Mouse (Mus musculus): ENCODE data around the gene Acot4. TPM values are rescaled to one million over a fixed set of nuclear protein-coding genes. Genes with fewer than 3 reads are reported as not detected.
A peak's percentile ranks its signal among the peaks of the same experiment; 100 is the strongest.
"Not testable (repeated sequence)": the region's sequence is repeated elsewhere in the genome, so short reads cannot be mapped to it uniquely, and the experiment has no call there.

The Acot4 gene
- polyA plus RNA-seq, 1 experiment: 0.66 TPM

- Histone ChIP-seq H3K27ac (ENCODE audit: control insufficient read depth, insufficient read depth, low read length) (no peak overlapping the region), H3K4me1 (replicated peaks; ENCODE audit: control insufficient read depth, insufficient read depth, low read length) (no peaks in the 10 kb centered on the region), H3K4me3 (ENCODE audit: control insufficient read depth, insufficient read depth, low read length) (no peak overlapping the region), H3K36me3 (ENCODE audit: control insufficient read depth, insufficient read depth, low read length) (no peaks in the 10 kb centered on the region), H3K27me3 (ENCODE audit: control insufficient read depth, insufficient read depth, low read length) (no peaks in the 10 kb centered on the region)
- no peak for DNase-seq
- WGBS: 79% methylated on average over 1 of the region's 1 CpGs
- no peak for TF ChIP-seq POLR2A (IDR thresholded peaks at IDR 0.05; ENCODE audit: control insufficient read depth, extremely low read depth, insufficient read depth, low read length, poor library complexity)
- TF ChIP-seq CTCF (IDR thresholded peaks at IDR 0.05; ENCODE audit: borderline replicate concordance, control insufficient read depth, extremely low read depth, insufficient read depth, low read length, poor library complexity): no peak
These were observed 34.3 kb upstream of the Acot4 start for GRCm38 (mm10) chr12:84003866-84004265.

GRCm38 (mm10) chr12:84008251-84008650 lies 29.9 kb upstream of the Acot4 start:
- no peaks in the 10 kb centered on the region for H3K36me3 ChIP-seq (ENCODE audit: control insufficient read depth, insufficient read depth, low read length)
- no peak for DNase-seq
- H3K4me3 ChIP-seq (ENCODE audit: control insufficient read depth, insufficient read depth, low read length): no peak overlapping the region
- peaks cover 2% of the 10 kb centered on the region; the same call in 1 of the 2 replicates for H3K4me1 ChIP-seq (replicated peaks; ENCODE audit: control insufficient read depth, insufficient read depth, low read length)
- H3K27ac ChIP-seq (ENCODE audit: control insufficient read depth, insufficient read depth, low read length): no peak overlapping the region
- no peak for TF ChIP-seq CTCF (IDR thresholded peaks at IDR 0.05; ENCODE audit: borderline replicate concordance, control insufficient read depth, extremely low read depth, insufficient read depth, low read length, poor library complexity)
- no peak for TF ChIP-seq POLR2A (IDR thresholded peaks at IDR 0.05; ENCODE audit: control insufficient read depth, extremely low read depth, insufficient read depth, low read length, poor library complexity)
- WGBS: 90% methylated on average over 12 of the region's 12 CpGs
- no peaks in the 10 kb centered on the region for H3K27me3 ChIP-seq (ENCODE audit: control insufficient read depth, insufficient read depth, low read length)

DNA sequence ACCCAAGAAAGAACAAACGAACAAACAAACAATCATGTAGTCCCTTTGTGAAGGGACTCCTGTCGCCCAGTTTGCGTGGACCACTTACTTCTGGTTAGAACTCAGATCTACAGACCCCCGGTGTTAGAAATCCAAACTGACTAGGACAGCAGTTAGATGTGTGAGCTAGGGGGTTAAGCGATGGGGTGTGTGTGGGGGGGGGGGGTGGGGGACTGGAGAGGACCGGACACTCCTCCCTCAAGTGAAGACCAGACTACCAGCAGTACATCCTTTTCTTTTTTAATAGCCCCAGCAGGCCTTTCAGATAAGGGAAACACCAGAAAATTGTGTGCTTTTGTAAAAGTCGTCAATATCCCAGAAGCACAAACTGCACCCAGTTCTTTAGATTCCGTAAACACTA lies 29.4 kb upstream of the Acot4 start:
- TF ChIP-seq POLR2A (IDR thresholded peaks at IDR 0.05; ENCODE audit: control insufficient read depth, extremely low read depth, insufficient read depth, low read length, poor library complexity) (no peak), CTCF (IDR thresholded peaks at IDR 0.05; ENCODE audit: borderline replicate concordance, control insufficient read depth, extremely low read depth, insufficient read depth, low read length, poor library complexity) (no peak)
- Histone ChIP-seq H3K36me3 (ENCODE audit: control insufficient read depth, insufficient read depth, low read length) (no peaks in the 10 kb centered on the region), H3K4me3 (ENCODE audit: control insufficient read depth, insufficient read depth, low read length) (no peak overlapping the region), H3K4me1 (replicated peaks; ENCODE audit: control insufficient read depth, insufficient read depth, low read length) (peaks cover 2% of the 10 kb centered on the region; the same call in 1 of the 2 replicates), H3K27me3 (ENCODE audit: control insufficient read depth, insufficient read depth, low read length) (no peaks in the 10 kb centered on the region), H3K27ac (ENCODE audit: control insufficient read depth, insufficient read depth, low read length) (no peak overlapping the region)
- 72% methylated on average over 8 of the region's 8 CpGs for WGBS
- DNase-seq: no peak

GRCm38 (mm10) chr12:84009171-84009965 lies 28.8 kb upstream of the Acot4 start, which contains the start of gene Acot1:
Gene Acot1, plus strand, starts transcription at chr12:84009490.
- not testable (repeated sequence) for H3K27me3 ChIP-seq (ENCODE audit: control insufficient read depth, insufficient read depth, low read length); H3K4me1 ChIP-seq (replicated peaks; ENCODE audit: control insufficient read depth, insufficient read depth, low read length); H3K36me3 ChIP-seq (ENCODE audit: control insufficient read depth, insufficient read depth, low read length); H3K27ac ChIP-seq (ENCODE audit: control insufficient read depth, insufficient read depth, low read length)
- 3% methylated on average over 60 of the region's 70 CpGs for WGBS
- peak; percentile 37 for DNase-seq
- peak within 1 kb of the TSS; percentile 51 for H3K4me3 ChIP-seq (ENCODE audit: control insufficient read depth, insufficient read depth, low read length)

- Histone ChIP-seq H3K27me3 (ENCODE audit: control insufficient read depth, insufficient read depth, low read length) (no peaks in the 10 kb centered on the region), H3K36me3 (ENCODE audit: control insufficient read depth, insufficient read depth, low read length) (no peaks in the 10 kb centered on the region), H3K27ac (ENCODE audit: control insufficient read depth, insufficient read depth, low read length) (no peak overlapping the region), H3K4me3 (ENCODE audit: control insufficient read depth, insufficient read depth, low read length) (no peak overlapping the region), H3K4me1 (replicated peaks; ENCODE audit: control insufficient read depth, insufficient read depth, low read length) (peaks cover 2% of the 10 kb centered on the region; the same call in 1 of the 2 replicates)
- WGBS: 90% methylated on average over 3 of the region's 3 CpGs
- TF ChIP-seq CTCF (IDR thresholded peaks at IDR 0.05; ENCODE audit: borderline replicate concordance, control insufficient read depth, extremely low read depth, insufficient read depth, low read length, poor library complexity): no peak
- TF ChIP-seq POLR2A (IDR thresholded peaks at IDR 0.05; ENCODE audit: control insufficient read depth, extremely low read depth, insufficient read depth, low read length, poor library complexity): no peak
- DNase-seq: no peak
These were observed 28.0 kb upstream of the Acot4 start for GRCm38 (mm10) chr12:84010201-84010600.

- no peak for DNase-seq
- H3K27me3 ChIP-seq (ENCODE audit: control insufficient read depth, insufficient read depth, low read length): no peaks in the 10 kb centered on the region
- 77% methylated on average over 12 of the region's 12 CpGs for WGBS
These were observed 26.7 kb upstream of the Acot4 start for GRCm38 (mm10) chr12:84011251-84012040.

More at GRCm38 (mm10) chr12:84011251-84012040, 26.7 kb upstream of the Acot4 start:
- Histone ChIP-seq H3K4me3 (ENCODE audit: control insufficient read depth, insufficient read depth, low read length) (no peak overlapping the region), H3K27ac (ENCODE audit: control insufficient read depth, insufficient read depth, low read length) (no peak overlapping the region), H3K4me1 (replicated peaks; ENCODE audit: control insufficient read depth, insufficient read depth, low read length) (peaks cover 2% of the 10 kb centered on the region; the same call in 1 of the 2 replicates), H3K36me3 (ENCODE audit: control insufficient read depth, insufficient read depth, low read length) (no peaks in the 10 kb centered on the region)
- TF ChIP-seq CTCF (IDR thresholded peaks at IDR 0.05; ENCODE audit: borderline replicate concordance, control insufficient read depth, extremely low read depth, insufficient read depth, low read length, poor library complexity): no peak
- TF ChIP-seq POLR2A (IDR thresholded peaks at IDR 0.05; ENCODE audit: control insufficient read depth, extremely low read depth, insufficient read depth, low read length, poor library complexity): no peak
